Mouse (Mus musculus) B cell, adult 2 months (primary cell): ENCODE data around the gene Rpn2.

Source experiments
- DNase-seq, 2 experiments: peaks; one replicate each; pipeline ENCODE4 v3.0.0; 2022

Gene Rpn2

DNA sequence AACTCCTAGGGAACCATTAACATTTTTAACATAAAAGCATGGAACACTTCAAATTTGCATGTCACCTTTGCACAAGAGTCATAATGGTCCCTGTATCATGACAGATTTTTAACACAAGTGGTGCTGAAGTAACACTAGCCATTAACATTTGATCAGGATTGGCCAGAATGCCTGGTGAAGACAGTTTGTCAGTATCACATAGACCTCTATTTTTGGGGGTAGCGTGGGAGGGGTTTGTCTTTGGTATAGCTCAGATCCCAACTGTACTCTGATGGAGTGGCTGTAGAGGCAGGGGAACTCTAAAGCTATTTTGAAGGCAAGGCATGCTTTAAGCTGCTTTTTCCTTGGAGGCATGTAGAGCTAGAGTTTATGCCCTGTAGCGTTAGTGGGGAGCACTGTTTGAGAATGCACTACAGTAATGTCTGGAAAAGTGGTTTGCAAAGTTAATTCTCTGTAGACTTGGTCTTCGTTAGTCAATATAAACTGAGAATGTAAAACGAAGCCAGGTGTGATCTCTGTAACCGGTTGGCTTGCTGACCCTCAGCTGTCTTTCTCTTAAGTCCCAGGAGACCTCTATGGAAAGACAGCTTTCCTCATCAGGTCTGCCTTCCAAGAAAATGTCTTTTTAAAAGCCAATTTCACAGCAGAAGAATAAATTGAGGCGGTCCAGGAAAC is 32.3 kb downstream of the Rpn2 start:
- no peak for DNase-seq

DNA sequence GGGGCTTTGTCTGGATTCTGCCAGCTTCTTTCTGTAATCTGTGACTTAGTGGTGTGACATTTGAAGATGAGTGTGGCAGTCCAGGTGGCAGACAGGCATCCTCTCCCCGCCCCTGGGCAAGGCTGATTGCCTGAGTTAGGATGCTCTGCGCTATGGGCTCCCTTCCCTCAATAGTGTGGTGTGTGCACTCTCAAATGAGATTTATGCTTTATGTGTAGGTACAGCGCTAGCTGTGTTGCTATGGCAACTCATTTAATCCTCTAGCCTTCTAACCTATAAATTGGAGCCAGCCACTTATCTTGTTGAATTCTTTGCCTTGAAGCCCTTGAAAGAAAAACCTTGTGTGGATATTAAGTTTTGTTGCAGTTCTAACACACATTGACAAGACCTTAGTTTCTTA is 34.9 kb downstream of the Rpn2 start:
- no peak for DNase-seq

DNA sequence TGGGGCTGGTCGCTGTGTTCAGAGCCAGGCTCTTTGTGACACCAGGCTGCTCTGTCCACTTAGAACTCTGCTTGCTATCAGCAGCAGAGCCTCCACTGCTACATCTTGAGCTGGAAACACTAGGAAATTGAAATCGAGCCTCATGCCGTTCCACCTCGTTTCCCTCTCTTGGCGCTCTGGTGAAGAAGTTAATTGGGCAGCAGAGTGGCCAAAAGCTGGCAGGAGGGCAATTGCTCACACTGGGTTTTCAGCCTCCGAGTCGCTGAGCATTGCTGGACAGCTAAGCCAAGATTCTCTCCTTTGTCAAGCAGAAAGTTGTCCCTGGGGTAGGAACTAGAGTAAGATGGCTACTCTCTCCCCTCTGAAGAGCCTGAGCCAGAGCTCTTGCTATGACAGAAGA is 35.5 kb downstream of the Rpn2 start:
- DNase-seq: no peak

DNA sequence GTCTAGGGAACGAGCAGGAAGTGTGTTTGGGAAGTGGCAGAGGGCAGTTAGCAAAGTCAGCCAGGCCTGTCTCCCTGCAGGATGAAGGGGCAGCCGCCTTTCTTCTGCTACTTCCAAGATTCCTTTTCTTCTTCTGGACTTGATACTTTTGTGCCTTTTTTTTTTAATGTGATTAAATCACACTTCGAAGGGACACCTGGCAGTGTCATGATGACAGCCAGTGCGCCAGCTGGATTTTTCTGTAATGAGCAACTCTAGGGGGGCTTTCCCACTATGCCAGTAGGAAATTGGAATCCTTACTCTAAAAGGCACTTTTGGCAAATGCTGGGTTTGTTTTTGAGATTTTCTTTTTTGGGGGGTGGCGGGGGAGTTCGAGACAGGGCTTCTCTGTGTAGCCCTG is 36.7 kb downstream of the Rpn2 start:
- DNase-seq: no peak

DNA sequence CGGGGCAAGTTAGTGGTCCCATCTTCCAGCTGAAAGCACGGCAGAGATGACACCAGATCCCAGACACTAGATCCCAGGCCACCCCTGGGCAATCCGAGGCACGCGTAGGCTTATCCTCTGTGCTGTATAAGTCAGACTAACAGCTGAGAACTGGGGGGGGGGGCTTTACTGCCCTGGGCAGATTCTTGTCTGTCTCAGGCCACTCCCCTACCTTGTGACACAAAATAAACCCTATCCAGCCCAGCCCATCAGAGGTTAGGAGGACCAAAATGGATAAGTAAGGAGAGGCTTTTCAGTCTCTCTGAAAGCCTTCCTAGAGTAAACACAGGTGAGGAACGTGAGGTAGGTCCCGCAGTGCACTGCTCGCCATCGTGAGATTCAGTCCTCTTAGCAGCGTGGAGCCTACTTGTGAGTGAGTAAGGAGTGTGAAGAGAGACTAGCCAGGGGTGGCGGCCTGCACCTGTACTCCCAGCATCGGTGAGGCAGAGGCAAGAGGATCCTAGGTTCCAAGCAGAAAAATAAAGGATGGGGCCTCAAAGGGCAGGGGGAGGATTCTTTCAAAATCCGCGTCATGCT is 37.6 kb downstream of the Rpn2 start:
- no peak for DNase-seq

DNA sequence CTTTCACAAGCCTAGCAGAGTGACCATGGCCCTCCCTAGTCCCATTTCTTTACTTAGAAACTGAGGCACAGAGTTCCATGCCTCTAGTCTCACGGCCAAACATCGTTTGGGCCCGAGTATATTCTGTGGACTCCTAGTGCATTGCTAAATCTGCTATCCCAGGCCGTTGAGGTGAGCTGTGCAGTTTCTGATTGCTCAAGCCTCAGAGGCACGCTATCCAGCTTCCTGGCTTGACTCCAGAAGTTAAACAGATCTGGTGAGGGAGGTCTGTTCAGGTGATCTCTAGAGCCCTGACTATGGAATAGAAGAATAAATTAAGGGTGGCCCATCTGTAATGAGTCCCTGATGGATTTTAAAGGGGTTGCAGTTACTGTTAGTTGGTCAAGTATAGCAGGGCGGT is 38.4 kb downstream of the Rpn2 start:
- DNase-seq: no peak

- DNase-seq: no peak
These were observed 41.3 kb downstream of the Rpn2 start for GRCm38 (mm10) chr2:157320135-157320534.

DNA sequence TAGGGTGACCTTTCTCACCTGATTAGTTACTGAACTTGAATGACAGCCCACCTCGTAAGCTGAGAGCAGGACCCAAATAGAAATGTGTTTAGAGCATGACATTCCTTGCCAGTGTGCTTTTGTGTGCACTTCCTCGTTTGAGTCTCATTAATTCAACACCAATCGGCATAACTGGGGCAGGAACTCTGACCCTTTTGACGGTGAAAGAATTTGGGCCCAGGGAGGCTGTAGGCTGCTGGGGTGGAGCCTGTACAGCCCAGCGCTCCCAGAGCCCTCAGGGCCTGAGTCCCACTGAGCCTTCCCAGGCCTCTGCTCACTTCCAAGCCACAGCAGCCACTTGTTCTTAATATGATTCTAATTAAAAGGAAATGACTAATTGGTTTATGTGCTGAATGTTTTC is 42.1 kb downstream of the Rpn2 start:
- DNase-seq: no peak

DNA sequence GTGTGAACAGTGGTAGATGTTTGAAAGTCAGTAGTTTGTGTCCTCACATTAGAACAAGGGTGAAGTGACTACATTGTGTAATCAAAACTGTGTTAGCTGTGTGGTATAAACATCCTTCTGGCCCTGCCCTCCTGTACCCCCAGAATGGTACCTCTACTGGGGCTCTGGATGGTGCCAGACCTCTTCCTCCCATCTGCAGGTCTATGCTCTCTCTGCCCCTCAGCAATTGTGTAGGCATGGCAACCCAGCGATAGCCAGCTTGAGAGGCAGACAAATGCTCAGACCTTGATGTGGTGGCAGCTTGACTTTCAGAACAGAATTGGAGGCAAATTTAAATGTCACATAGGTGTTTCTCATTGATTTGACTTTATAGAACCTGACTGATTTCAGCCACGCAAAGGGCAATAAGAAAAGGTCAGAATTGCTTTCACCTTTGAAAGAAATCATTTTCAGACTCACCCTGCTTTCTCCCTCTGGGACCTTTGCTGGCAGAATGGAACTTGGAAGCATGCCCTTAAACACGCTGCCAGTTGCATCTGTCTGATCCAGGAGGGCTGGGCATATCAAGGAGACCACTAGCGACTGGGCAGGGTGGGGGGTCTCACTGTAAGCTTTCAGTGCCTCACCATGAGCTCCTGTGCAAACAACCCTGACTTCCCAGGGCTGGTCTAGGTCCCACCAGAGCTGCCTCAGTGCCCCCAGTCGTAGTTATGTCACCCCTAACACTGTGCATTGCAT is 43.4 kb downstream of the Rpn2 start:
- DNase-seq: no peak

- no peak for DNase-seq
These were observed 46.4 kb downstream of the Rpn2 start for GRCm38 (mm10) chr2:157325238-157325637.

- DNase-seq: no peak
These were observed 49.3 kb downstream of the Rpn2 start for GRCm38 (mm10) chr2:157328106-157328505.

GRCm38 (mm10) chr2:157328570-157328969 is 49.8 kb downstream of the Rpn2 start:
- DNase-seq: no peak

DNA sequence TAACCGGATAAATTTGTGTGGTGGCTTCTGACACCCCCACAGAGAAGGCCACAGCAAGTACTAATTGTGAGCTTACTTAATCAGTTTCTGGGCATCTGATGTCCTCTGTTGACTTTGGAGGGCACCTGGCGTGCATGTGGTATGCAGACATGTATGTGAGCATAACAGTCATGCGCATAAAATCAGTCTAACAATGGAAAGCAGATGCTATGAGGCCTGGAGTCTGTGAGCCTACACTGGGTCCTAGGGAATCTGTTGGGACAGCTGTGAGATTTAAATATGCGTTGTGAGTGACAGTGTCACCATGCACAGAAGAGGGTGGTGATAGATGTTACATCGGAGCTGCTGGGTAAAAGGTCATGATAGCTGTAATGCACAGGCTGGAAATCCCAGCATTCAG is 53.2 kb downstream of the Rpn2 start:
- no peak for DNase-seq

DNA sequence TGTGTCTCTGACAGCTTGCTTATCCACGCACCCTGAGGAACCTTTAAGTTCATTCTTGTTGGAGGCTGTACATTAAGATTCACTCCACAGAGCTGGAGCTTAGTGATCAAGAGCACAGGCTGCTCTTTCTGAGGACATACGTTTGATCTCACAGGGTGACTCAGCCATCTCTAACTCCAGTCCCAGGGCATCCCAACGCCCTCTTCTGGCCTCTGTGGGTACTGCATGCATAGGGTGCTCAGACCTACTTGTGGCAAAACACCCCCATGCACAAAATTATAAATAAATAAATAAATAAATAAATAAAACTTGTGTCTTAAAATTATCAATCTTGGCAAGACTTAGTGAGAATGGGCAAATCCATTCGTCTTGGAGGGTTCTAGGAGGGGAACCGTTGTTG is 59.8 kb downstream of the Rpn2 start:
- peak; percentile 83 for DNase-seq

- no peak for DNase-seq
These were observed 60.7 kb downstream of the Rpn2 start for GRCm38 (mm10) chr2:157339532-157339931.

DNA sequence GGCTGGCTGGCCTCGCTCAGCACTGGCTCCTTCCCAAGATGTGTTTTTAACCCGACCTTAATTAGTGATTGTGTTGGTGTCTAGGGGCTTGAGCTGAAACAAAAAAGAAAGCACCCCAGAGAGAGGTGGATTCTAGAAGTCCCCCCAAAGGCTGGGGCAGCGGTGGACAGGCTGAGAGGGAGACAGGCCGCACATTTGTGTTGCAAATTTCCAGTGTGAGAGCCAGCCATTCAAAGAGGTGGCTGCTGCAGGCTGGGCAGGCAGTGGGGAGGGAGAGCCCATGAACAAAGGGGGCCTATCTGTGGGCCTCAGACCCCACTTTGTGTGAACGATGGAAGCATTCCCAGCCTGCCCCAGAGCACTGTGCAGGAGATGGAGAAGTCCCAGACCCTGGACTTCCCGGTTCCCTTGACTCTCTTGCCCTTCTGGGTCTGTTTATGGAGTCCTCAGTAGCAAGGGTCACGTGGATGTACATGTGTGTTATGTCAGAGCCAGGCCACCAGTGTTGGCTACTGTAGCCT is 61.5 kb downstream of the Rpn2 start:
- DNase-seq: no peak

DNA sequence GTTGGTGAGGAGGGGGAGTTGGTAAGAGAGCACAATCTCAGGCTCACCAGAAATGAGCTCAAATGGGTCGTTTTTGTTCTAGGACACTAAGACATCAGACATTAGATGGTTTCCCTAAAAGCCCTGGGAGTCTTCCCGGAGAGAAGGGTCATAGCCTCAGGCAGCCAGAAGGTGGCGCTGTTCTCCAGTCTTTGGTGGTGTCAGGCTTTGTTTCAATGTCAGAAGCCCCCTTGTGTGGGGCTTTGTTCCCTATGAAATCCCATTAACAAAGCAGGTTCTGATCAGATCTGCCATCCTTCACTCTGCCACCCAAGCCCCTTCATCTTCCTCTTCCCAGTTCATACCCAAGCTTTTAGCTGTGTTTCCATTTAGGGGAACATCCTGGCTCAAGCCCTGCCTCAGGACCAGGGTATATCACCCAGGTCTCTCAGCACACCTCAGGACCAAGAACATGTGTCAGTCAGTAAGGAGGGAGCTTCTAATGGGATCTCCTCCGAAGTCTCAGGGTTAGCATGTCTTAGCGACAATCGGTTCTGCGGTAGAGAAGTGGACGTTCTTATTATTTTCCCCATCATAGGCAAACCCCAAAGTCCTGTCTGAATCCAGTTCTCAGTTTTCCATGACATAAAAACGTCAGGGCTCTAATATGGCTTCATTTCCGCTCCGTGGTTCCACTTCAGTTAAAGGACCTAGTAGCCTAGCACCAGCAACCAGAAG is 62.9 kb downstream of the Rpn2 start:
- peak; percentile 79 to 80 for DNase-seq

DNA sequence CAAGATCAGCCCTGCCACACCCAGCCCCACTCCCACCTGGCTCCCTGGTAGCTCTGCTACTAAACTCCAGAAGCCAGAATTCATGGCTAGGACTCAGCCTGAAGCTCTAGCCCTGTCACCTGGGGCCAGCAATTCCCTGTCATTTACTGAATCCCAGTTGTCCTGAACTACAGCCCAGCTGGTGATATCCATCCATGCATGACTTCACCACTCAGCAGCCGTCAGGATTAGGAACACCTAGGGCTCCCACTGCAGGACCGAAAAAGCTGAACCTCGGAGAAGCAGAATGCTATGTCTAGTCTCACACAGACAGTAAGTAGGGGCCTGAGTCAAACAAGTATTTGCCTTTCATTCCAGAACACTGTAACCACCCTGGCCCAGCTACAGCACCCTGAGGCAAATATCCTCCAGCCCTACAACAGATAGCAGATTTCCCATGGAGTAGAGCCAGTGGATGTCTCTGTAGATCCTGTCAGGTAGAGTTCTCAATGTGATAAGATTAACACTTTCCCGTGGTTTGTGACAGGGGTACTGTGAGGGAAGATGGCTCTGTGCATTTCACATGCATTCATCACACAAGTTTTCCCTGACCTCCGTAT is 63.6 kb downstream of the Rpn2 start:
- DNase-seq: no peak

GRCm38 (mm10) chr2:157343337-157343736 is 64.5 kb downstream of the Rpn2 start:
- DNase-seq: no peak

DNA sequence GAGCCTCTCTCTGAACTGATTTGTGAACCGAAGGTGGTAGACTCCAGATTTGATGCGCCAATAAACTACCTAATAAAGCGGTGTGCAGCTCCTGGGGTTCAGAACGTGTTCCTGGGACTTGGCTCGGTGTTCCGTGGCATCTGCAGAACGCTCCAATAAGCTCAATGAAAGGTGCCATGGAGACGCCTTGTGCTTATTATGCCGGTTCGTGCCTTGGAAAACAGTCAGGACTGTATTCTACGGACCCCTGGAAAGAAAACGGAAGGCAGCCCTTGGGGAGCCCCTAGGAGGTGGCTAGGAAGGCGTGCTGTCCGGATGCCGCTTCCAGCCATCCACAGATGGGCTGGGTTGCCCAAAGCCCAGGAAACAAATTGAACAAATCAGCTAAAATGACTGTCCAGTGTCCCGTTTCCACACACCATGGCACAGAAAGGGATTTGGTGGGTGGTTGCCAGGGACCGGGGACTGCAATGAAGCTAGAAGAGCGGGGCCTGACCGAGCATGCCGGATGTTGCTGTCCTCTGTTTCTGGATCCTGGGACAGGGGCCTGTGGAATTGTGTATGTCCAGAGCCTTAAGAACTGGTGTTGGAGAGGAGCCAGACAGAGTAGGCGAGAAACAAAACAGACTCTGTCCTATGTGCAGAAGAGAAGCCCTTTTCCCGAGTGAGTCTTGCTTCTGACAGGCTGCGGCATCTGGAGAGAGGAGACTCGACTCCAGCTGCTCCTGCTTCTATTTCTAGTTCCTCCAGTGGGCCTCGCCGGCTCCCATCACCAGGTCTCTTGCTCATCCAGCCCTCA is 68.7 kb downstream of the Rpn2 start, which contains the start of gene Ghrh:
Ghrh (minus strand) TSS at position 146 of the 799 bp plus-strand sequence.
- no peak for DNase-seq

- no peak for DNase-seq
These were observed 70.4 kb downstream of the Rpn2 start for GRCm38 (mm10) chr2:157349121-157349778.

- no peak for DNase-seq
These were observed 74.4 kb downstream of the Rpn2 start for GRCm38 (mm10) chr2:157353183-157353582.
